Mouse (Mus musculus) ES-E14 (cell line): ENCODE measurements around the gene Olfr178.

ENCODE experiments used
- CHD2 ChIP-seq: IDR thresholded peaks from 2 replicates; pipeline ENCODE4 v1.6.1; 2014; ENCODE audit warnings: mild to moderate bottlenecking, low read depth, low read length, inconsistent platforms
- MAFK ChIP-seq: IDR thresholded peaks from 2 replicates; pipeline ENCODE4 v1.6.1; 2014; ENCODE audit warnings: mild to moderate bottlenecking, low read depth, low read length, inconsistent platforms; ENCODE audit not compliant: insufficient read depth
- ZC3H11A ChIP-seq: IDR thresholded peaks from 2 replicates; pipeline ENCODE4 v1.6.1; 2012; ENCODE audit warnings: low read depth, mild to moderate bottlenecking, inconsistent platforms, low read length, borderline replicate concordance
- ZNF384 ChIP-seq: IDR thresholded peaks from 2 replicates; pipeline ENCODE4 v1.6.1; 2012; ENCODE audit warnings: low read depth, low read length, inconsistent platforms

DNA sequence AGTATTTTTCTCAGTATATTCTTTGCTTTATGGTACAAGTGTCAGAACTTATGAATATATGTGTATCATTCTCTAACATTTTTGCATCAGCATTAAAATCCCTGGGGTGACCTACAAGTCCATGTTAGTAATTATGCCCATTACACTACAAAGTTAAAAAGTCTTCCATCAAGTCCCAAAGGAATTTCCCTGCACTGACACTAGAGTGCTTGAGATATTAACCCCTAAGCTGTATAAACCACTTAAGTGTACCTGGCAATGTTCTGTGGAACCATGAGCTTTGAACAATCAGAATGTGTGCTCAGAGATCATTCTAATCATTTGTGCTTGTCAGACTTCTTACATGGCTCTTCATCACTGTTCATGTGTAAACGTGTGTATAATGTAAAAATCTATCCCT, 17.2 kb downstream of the Olfr178 start, which contains the start of gene Olfr177:
- no peak for TF ChIP-seq ZC3H11A
- no peak for TF ChIP-seq CHD2
- no peak for TF ChIP-seq ZNF384
- no peak for TF ChIP-seq MAFK
